In the genomic region with DNA sequence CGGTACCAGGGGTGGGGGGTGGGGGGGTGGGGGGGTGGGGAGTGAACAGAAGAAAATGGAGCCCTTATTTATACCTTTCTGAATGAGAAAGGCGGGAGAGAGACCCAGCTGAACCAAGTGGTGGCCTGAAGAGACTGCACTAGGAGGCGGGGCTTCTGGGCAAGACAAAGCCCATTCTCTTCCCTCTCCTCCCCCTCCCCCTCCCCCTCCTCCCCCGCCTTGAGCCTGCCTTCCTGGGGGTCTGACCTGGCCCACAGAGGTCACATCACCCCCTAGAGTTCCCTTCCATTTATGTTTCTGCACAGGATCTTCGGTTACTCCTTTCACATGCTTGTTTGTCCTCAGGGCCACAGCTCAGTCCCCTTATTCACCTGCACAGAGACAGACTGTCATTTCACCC, we compare ENCODE assay signal across 26 mouse cellular contexts. TPM values are rescaled to one million over a fixed set of nuclear protein-coding genes. Genes with fewer than 3 reads are reported as not detected.
DNase-seq lines count a peak whose midpoint lies in the region; ATAC-seq and TF ChIP-seq lines count a peak whose summit lies in the region.
"Had no signal": no experiment of that assay in that cellular context is flagged by ENCODE, and none has a peak within 500 bp of the region (broad histone marks: within the 10 kb centered on the region; RNA-seq: fewer than 3 reads in every experiment).

No protein-coding gene starts in this region.

- intact Hi-C loops in heart, adult 2 months (cut with DNase I), result no loop called here

- no peak for ATAC-seq in forebrain, embryonic 14.5 days
- ATAC-seq in intestine, postnatal 0 days, result no peak
- ATAC-seq: activated CD4-positive, CD25-positive, alpha-beta regulatory T cell, adult 4 months; lung, postnatal 0 days; Patski had no signal

- H3K9ac ChIP-seq in forebrain, embryonic 14.5 days (ENCODE audit: low read length), result no peak overlapping the region
- no peak overlapping the region for H3K9ac ChIP-seq in intestine, postnatal 0 days (ENCODE audit: low read depth, low read length)
- H3K9ac ChIP-seq in heart, adult 2 months (ENCODE audit: low read depth, low read length), result no peak overlapping the region
- H3K9ac ChIP-seq: liver, embryonic 15.5 days; midbrain, embryonic 12.5 days had no signal

- no peak for TF ChIP-seq POLR2A in testis, adult 2 months (IDR thresholded peaks at IDR 0.05; ENCODE audit: control insufficient read depth, low read depth, low read length)
- TF ChIP-seq POLR2A in heart, adult 2 months (IDR thresholded peaks at IDR 0.05; ENCODE audit: insufficient read depth, low read depth, low read length), result no peak

- no peaks in the 10 kb centered on the region for H3K79me2 ChIP-seq in heart, adult 2 months (replicated peaks; ENCODE audit: control insufficient read depth, insufficient read depth, low read length)

- 0 out of 2 replicates have a peak overlapping the region, but pooled peaks have one; percentile 48 for H3K27ac ChIP-seq in forebrain, embryonic 10.5 days
- H3K27ac ChIP-seq in forebrain, embryonic 14.5 days (ENCODE audit: low read depth, low read length), result no peak overlapping the region
- H3K27ac ChIP-seq in testis, adult 2 months (ENCODE audit: control insufficient read depth, insufficient read depth, low read depth, low read length), result no peak overlapping the region
- H3K27ac ChIP-seq in intestine, postnatal 0 days (ENCODE audit: low read depth, low read length), result peak overlapping the region; percentile 46; the same call in 1 of the 2 replicates
- H3K27ac ChIP-seq in heart, adult 2 months, result no peak overlapping the region
- H3K27ac ChIP-seq: kidney, postnatal 0 days; left cerebral cortex, adult 2 months; liver, embryonic 15.5 days; macrophage; midbrain, embryonic 12.5 days had no signal

- H3K27me3 ChIP-seq in forebrain, embryonic 10.5 days (ENCODE audit: poor library complexity, severe bottlenecking), result 0 out of 2 replicates have a peak, but pooled peaks cover 3% of the 10 kb centered on the region
- no peaks in the 10 kb centered on the region for H3K27me3 ChIP-seq in forebrain, embryonic 14.5 days (replicated peaks; ENCODE audit: control insufficient read depth, insufficient read depth, low read length)
- no peaks in the 10 kb centered on the region for H3K27me3 ChIP-seq in testis, adult 2 months (ENCODE audit: control insufficient read depth, insufficient read depth, low read length)
- H3K27me3 ChIP-seq in intestine, postnatal 0 days (replicated peaks; ENCODE audit: control insufficient read depth, insufficient read depth, low read length), result no peaks in the 10 kb centered on the region
- no peaks in the 10 kb centered on the region for H3K27me3 ChIP-seq in heart, adult 2 months (ENCODE audit: control insufficient read depth, insufficient read depth, low read length)
- H3K27me3 ChIP-seq: liver, embryonic 15.5 days; midbrain, embryonic 12.5 days; Patski had no signal

- H3K4me1 ChIP-seq in forebrain, embryonic 10.5 days, result peaks cover 20% of the 10 kb centered on the region
- no peaks in the 10 kb centered on the region for H3K4me1 ChIP-seq in forebrain, embryonic 14.5 days (ENCODE audit: control insufficient read depth, insufficient read depth, low read length)
- peaks cover 5% of the 10 kb centered on the region for H3K4me1 ChIP-seq in testis, adult 2 months (ENCODE audit: control insufficient read depth, insufficient read depth, low read length)
- no peaks in the 10 kb centered on the region for H3K4me1 ChIP-seq in intestine, postnatal 0 days (replicated peaks; ENCODE audit: control insufficient read depth, insufficient read depth, low read length)
- H3K4me1 ChIP-seq in heart, adult 2 months (ENCODE audit: control insufficient read depth, insufficient read depth, low read length), result no peaks in the 10 kb centered on the region
- H3K4me1 ChIP-seq: liver, embryonic 15.5 days; midbrain, embryonic 12.5 days had no signal

- no peak for TF ChIP-seq EP300 in heart, adult 2 months (IDR thresholded peaks at IDR 0.05; ENCODE audit: insufficient read depth, low read depth, low read length)

- DNase-seq in forebrain, embryonic 10.5 days (ENCODE audit: extremely low spot score, low spot score), result no peak
- DNase-seq in forebrain, embryonic 14.5 days (ENCODE audit: low spot score), result no peak
- DNase-seq in testis, postnatal 10 days (ENCODE audit: low spot score), result no peak
- DNase-seq in kidney, postnatal 36 days, result no peak
- no peak for DNase-seq in heart, adult 2 months
- DNase-seq: adrenal gland, adult 8-10 months; cerebellum, adult 18-20 months; cerebellum, postnatal 25 days; gastrocnemius, postnatal 25 days; heart, postnatal 4 days; kidney, adult 2 months; liver; right cerebral cortex, postnatal 25 days; spleen, adult 18-20 months; thymus, postnatal 36 days had no signal

- 18% methylated on average over 4 of the region's 5 CpGs for WGBS in forebrain, embryonic 10.5 days
- WGBS in forebrain, embryonic 14.5 days, result 7% methylated on average over 4 of the region's 5 CpGs
- 37% methylated on average over 4 of the region's 5 CpGs for WGBS in intestine, postnatal 0 days
- 30% methylated on average over 5 of the region's 5 CpGs for WGBS in heart, adult 2 months

- H3K4me3 ChIP-seq in forebrain, embryonic 10.5 days, result no peak overlapping the region
- H3K4me3 ChIP-seq in forebrain, embryonic 14.5 days (ENCODE audit: low read depth, low read length), result no peak overlapping the region
- peak overlapping the region; percentile 29 for H3K4me3 ChIP-seq in testis, adult 2 months (ENCODE audit: control insufficient read depth, low read depth, low read length)
- no peak overlapping the region for H3K4me3 ChIP-seq in intestine, postnatal 0 days (ENCODE audit: low read depth, low read length)
- no peak overlapping the region for H3K4me3 ChIP-seq in heart, adult 2 months
- H3K4me3 ChIP-seq: left cerebral cortex, adult 2 months; liver, embryonic 15.5 days; midbrain, embryonic 12.5 days had no signal

- no peak for TF ChIP-seq CTCF in testis, adult 2 months (IDR thresholded peaks at IDR 0.05; ENCODE audit: control insufficient read depth, insufficient read depth, insufficient replicate concordance, low read depth, low read length)
- no peak for TF ChIP-seq CTCF in intestine, postnatal 0 days (IDR thresholded peaks at IDR 0.05; ENCODE audit: low read depth)
- TF ChIP-seq CTCF in heart, adult 2 months (IDR thresholded peaks at IDR 0.05), result no peak

- H3K4me2 ChIP-seq in forebrain, embryonic 14.5 days (ENCODE audit: low read length), result no peak overlapping the region
- no peak overlapping the region for H3K4me2 ChIP-seq in intestine, postnatal 0 days (replicated peaks; ENCODE audit: low read depth)
- H3K4me2 ChIP-seq: liver, embryonic 15.5 days; midbrain, embryonic 12.5 days had no signal

- 0 out of 2 replicates have a peak, but pooled peaks cover 3% of the 10 kb centered on the region for H3K9me3 ChIP-seq in forebrain, embryonic 10.5 days
- 0 out of 2 replicates have a peak, but pooled peaks cover 3% of the 10 kb centered on the region for H3K9me3 ChIP-seq in forebrain, embryonic 14.5 days (replicated peaks; ENCODE audit: control insufficient read depth, low read length)
- no peaks in the 10 kb centered on the region for H3K9me3 ChIP-seq in intestine, postnatal 0 days (ENCODE audit: control insufficient read depth)
- H3K9me3 ChIP-seq: G1E; liver, embryonic 15.5 days; midbrain, embryonic 12.5 days had no signal

- H3K36me3 ChIP-seq in forebrain, embryonic 10.5 days (replicated peaks), result no peaks in the 10 kb centered on the region
- no peaks in the 10 kb centered on the region for H3K36me3 ChIP-seq in forebrain, embryonic 14.5 days (ENCODE audit: control insufficient read depth, insufficient read depth, low read length)
- H3K36me3 ChIP-seq in testis, adult 2 months (ENCODE audit: control insufficient read depth, insufficient read depth, low read length), result no peaks in the 10 kb centered on the region
- no peaks in the 10 kb centered on the region for H3K36me3 ChIP-seq in intestine, postnatal 0 days (ENCODE audit: control insufficient read depth, insufficient read depth)
- H3K36me3 ChIP-seq in heart, adult 2 months (ENCODE audit: control insufficient read depth, insufficient read depth, low read length), result no peaks in the 10 kb centered on the region
- H3K36me3 ChIP-seq: G1E; liver, embryonic 15.5 days; midbrain, embryonic 12.5 days had no signal

RNA-seq across cellular contexts. Expression of gene Tmem37, which starts 15.3 kb away (rescaled TPM):
- polyA plus RNA-seq in forebrain, embryonic 10.5 days (2016; fragmentation: Nextera tagmentation; extraction: Ambion mirVana), result 6.7 TPM in 2 replicates
- polyA plus RNA-seq in forebrain, embryonic 14.5 days (2014; fragmentation: Nextera tagmentation; extraction: Ambion mirVana), result 7.3 and 8.2 TPM in 2 replicates
- polyA plus RNA-seq in testis, adult 2 months (2012; rRNA removed), result 9.3 and 21.3 TPM in 2 replicates
- polyA plus RNA-seq in intestine, postnatal 0 days (2015; fragmentation: Nextera tagmentation; extraction: Ambion mirVana), result 593 and 673 TPM in 2 replicates
- 1 to 10 TPM; 5.6 to 7.5 TPM for total RNA-seq in heart, adult 2 months (2021)
- 9.0 and 29.3 TPM in 2 replicates for polyA plus RNA-seq in heart, adult 2 months (2012; rRNA removed)
- polyA plus RNA-seq: G1E had no signal

RNA-seq across cellular contexts. Expression of gene Dbi, which starts 31.7 kb away (rescaled TPM):
- polyA plus RNA-seq in forebrain, embryonic 10.5 days (2016; fragmentation: Nextera tagmentation; extraction: Ambion mirVana), result 797 and 870 TPM in 2 replicates
- polyA plus RNA-seq in forebrain, embryonic 14.5 days (2014; fragmentation: Nextera tagmentation; extraction: Ambion mirVana), result 1,393 and 1,470 TPM in 2 replicates
- polyA plus RNA-seq in testis, adult 2 months (2012; rRNA removed), result 79.0 and 90.5 TPM in 2 replicates
- 3,066 and 3,164 TPM in 2 replicates for polyA plus RNA-seq in intestine, postnatal 0 days (2015; fragmentation: Nextera tagmentation; extraction: Ambion mirVana)
- 100 to 1,000 TPM; 251 to 264 TPM for total RNA-seq in heart, adult 2 months (2021)
- polyA plus RNA-seq in heart, adult 2 months (2012; rRNA removed), result 327 and 335 TPM in 2 replicates

RNA-seq across cellular contexts. Expression of gene 3110009E18Rik, which starts 31.8 kb away (rescaled TPM):
- polyA plus RNA-seq in forebrain, embryonic 10.5 days (2016; fragmentation: Nextera tagmentation; extraction: Ambion mirVana), result 21.6 and 22.7 TPM in 2 replicates
- 25.9 and 27.3 TPM in 2 replicates for polyA plus RNA-seq in forebrain, embryonic 14.5 days (2014; fragmentation: Nextera tagmentation; extraction: Ambion mirVana)
- polyA plus RNA-seq in testis, adult 2 months (2012; rRNA removed), result 5.6 and 8.4 TPM in 2 replicates
- 8.2 and 8.7 TPM in 2 replicates for polyA plus RNA-seq in intestine, postnatal 0 days (2015; fragmentation: Nextera tagmentation; extraction: Ambion mirVana)
- total RNA-seq in heart, adult 2 months (2021), result 1 to 10 TPM; 5.2 to 5.8 TPM
- 2.5 and 4.8 TPM in 2 replicates for polyA plus RNA-seq in heart, adult 2 months (2012; rRNA removed)

Comparison
In these comparisons a context has a peak if more than half of its experiments do, and no peak if none do; other contexts are left out.
1. H3K27ac ChIP-seq: peak in forebrain, embryonic 10.5 days (single experiment) and intestine, postnatal 0 days (single experiment); none in forebrain, embryonic 14.5 days (single experiment), testis, adult 2 months (single experiment) and heart, adult 2 months (single experiment).
2. RNA of gene Tmem37, which starts 15.3 kb away (polyA plus RNA-seq): 593 to 673 TPM in intestine, postnatal 0 days; 9.3 to 21.3 TPM in testis, adult 2 months, 9.0 to 29.3 TPM in heart, adult 2 months, 7.3 to 8.2 TPM in forebrain, embryonic 14.5 days and 6.7 TPM in forebrain, embryonic 10.5 days; every median in the first group is over 10 times any median in the second.